Mouse (Mus musculus) midbrain, embryonic 16.5 days (tissue): ENCODE results near the gene Apba3. TPM values are rescaled to one million over a fixed set of nuclear protein-coding genes. Genes with fewer than 3 reads are reported as not detected.

Source experiments
- ATAC-seq: fragments of 200-750 bp; cut with Nextera tagmentation; 2 replicates; pipeline ENCODE4 v1.8.0; 2017; ENCODE audit warnings: moderate TSS enrichment
- H3K27ac ChIP-seq: fragments of 300-500 bp; sonication (generic); 2 replicates; pipeline ENCODE4 v1.5.1; 2014; ENCODE audit warnings: mild to moderate bottlenecking, low read length, mixed read lengths
- H3K27me3 ChIP-seq: fragments of 300-500 bp; sonication (generic); 2 replicates; pipeline ENCODE4 v1.6.1; 2014; ENCODE audit warnings: low read depth, low read length, mixed read lengths; ENCODE audit not compliant: control insufficient read depth, insufficient read depth
- H3K36me3 ChIP-seq: fragments of 300-500 bp; sonication (generic); 2 replicates; pipeline ENCODE4 v1.6.1; 2014; ENCODE audit warnings: mild to moderate bottlenecking, low read length, moderate library complexity, mixed read lengths; ENCODE audit not compliant: control insufficient read depth, insufficient read depth
- H3K4me1 ChIP-seq: fragments of 300-500 bp; sonication (generic); 2 replicates; pipeline ENCODE4 v1.6.1; 2014; ENCODE audit warnings: mild to moderate bottlenecking, low read length, mixed read lengths; ENCODE audit not compliant: control insufficient read depth, insufficient read depth
- H3K4me2 ChIP-seq: fragments of 300-500 bp; sonication (generic); 2 replicates; pipeline ENCODE4 v1.6.1; 2014; ENCODE audit warnings: mild to moderate bottlenecking, low read length, mixed read lengths
- H3K4me3 ChIP-seq: fragments of 300-500 bp; sonication (generic); 2 replicates; pipeline ENCODE4 v1.5.1; 2014; ENCODE audit warnings: low read depth, mild to moderate bottlenecking, low read length, moderate library complexity, mixed read lengths
- H3K9ac ChIP-seq: fragments of 300-500 bp; sonication (generic); 2 replicates; pipeline ENCODE4 v1.6.1; 2014; ENCODE audit warnings: low read depth, low read length, mixed read lengths
- H3K9me3 ChIP-seq: fragments of 300-500 bp; sonication (generic); replicated peaks from 2 replicates; pipeline ENCODE4 v1.6.1; 2014; ENCODE audit warnings: mild to moderate bottlenecking, low read length, mixed read lengths; ENCODE audit not compliant: control insufficient read depth, poor library complexity, severe bottlenecking
- WGBS: fragments of 180-500 bp; shearing (Covaris S2); extraction: QIAGEN DNeasy Blood & Tissue Kit; methylation state at CpG from one replicate; pipeline ENCODE4 v1.1.7; 2014; 5-methylcytosine and 5-hydroxymethylcytosine counted together
- polyA plus RNA-seq: library from polyadenylated mRNA; unstranded; fragments of >200 nt; fragmentation: Nextera tagmentation; extraction: Ambion mirVana; gene quantifications from 2 replicates; pipeline ENCODE4 v1.2.1, GENCODE M21; 2015

The Apba3 gene
- polyA plus RNA-seq, 1 experiment from 2014 or later: 33.8 TPM

- H3K9ac ChIP-seq: peak overlapping the region; percentile 76
- peaks cover 7% of the 10 kb centered on the region; the same call in 1 of the 2 replicates for H3K4me1 ChIP-seq
- no peaks in the 10 kb centered on the region for H3K36me3 ChIP-seq
- H3K9me3 ChIP-seq: no peaks in the 10 kb centered on the region
- H3K4me2 ChIP-seq: peak overlapping the region; percentile 86
- peak overlapping the region; percentile 52 for H3K4me3 ChIP-seq
- 2% methylated on average over 54 of the region's 54 CpGs for WGBS
- peak; percentile 66 for ATAC-seq
- H3K27me3 ChIP-seq: peaks cover 24% of the 10 kb centered on the region
- 0 out of 2 replicates have a peak overlapping the region, but pooled peaks have one; percentile 12 for H3K27ac ChIP-seq
Measured at GRCm38 (mm10) chr10:81285694-81286450, 19.1 kb downstream of the Apba3 start.

DNA sequence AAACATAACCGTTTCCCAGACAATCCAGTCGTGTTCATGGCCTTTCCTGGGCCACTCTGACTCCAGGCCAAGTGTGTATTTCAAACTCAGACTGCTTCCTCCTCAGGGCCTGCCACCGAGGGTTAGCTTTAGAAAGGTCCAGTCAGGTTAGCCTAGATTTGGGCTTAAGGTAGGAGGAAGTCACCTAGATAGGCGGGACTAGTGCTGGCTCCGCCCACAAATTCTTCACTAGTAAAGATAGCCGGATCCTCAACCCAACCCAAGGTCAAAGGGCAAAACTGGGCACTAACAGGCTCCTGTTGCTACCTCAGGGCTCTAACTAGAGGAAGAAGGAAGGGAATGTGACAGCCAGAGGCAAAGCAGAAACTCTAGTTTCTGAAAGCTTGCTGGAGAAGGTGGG, 19.8 kb downstream of the Apba3 start:
- H3K9ac ChIP-seq: no peak overlapping the region
- WGBS: 50% methylated on average over 6 of the region's 6 CpGs
- no peak overlapping the region for H3K4me2 ChIP-seq
- no peaks in the 10 kb centered on the region for H3K36me3 ChIP-seq
- H3K4me3 ChIP-seq: no peak overlapping the region
- no peak for ATAC-seq
- H3K9me3 ChIP-seq: no peaks in the 10 kb centered on the region
- peaks cover 28% of the 10 kb centered on the region for H3K27me3 ChIP-seq
- H3K27ac ChIP-seq: no peak overlapping the region
- H3K4me1 ChIP-seq: peaks cover 7% of the 10 kb centered on the region; the same call in 1 of the 2 replicates

- Histone ChIP-seq H3K4me1 (peaks cover 7% of the 10 kb centered on the region; the same call in 1 of the 2 replicates), H3K4me3 (no peak overlapping the region), H3K27me3 (peaks cover 28% of the 10 kb centered on the region), H3K9me3 (no peaks in the 10 kb centered on the region), H3K36me3 (no peaks in the 10 kb centered on the region), H3K4me2 (no peak overlapping the region), H3K9ac (no peak overlapping the region), H3K27ac (no peak overlapping the region)
- WGBS: 67% methylated on average over 8 of the region's 8 CpGs
- no peak for ATAC-seq
Measured at GRCm38 (mm10) chr10:81287513-81288157, 20.9 kb downstream of the Apba3 start.

DNA sequence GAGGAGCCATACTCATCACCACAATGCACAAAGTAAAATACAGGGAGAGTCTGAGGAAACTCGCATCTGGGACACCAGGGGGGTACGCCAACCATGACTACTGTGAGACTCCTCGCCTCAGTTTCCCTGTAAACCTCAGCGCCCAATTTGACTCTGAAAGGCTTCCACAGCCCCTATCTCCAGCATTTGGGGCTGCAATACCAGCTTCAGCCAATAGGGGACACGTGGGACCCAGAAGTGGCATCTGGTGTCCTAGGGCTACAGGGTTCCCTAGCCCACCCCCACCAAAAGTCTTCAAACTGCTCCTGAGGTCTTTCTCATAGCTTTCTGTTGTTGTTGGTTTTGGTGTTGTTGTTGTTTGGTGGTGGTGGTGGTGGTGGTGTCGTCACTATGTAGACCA, 21.8 kb downstream of the Apba3 start:
- Histone ChIP-seq H3K4me2 (no peak overlapping the region), H3K4me1 (peaks cover 7% of the 10 kb centered on the region; the same call in 1 of the 2 replicates), H3K27ac (no peak overlapping the region), H3K9ac (no peak overlapping the region), H3K9me3 (no peaks in the 10 kb centered on the region), H3K4me3 (no peak overlapping the region), H3K36me3 (no peaks in the 10 kb centered on the region), H3K27me3 (peaks cover 28% of the 10 kb centered on the region)
- no peak for ATAC-seq
- 36% methylated on average over 6 of the region's 6 CpGs for WGBS

DNA sequence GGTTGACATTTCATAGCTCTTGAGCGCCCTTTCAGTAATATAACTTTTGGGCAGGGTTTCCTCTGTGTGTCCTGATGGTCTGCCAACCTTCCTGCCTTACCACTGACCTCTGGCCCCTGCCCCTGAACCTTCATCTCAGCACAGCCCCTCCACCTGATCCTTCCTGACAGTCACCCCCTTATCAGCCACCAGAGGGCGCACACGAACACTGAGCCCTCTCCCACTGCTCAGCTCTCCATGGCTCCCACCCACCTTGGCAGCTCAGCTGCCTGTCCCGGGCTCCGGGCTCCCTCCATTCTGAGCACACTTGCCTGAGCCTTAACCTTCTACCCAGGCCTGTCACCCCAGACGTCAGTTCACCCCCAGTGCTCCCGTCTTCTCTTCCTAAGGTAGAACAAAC, 22.5 kb downstream of the Apba3 start:
- Histone ChIP-seq H3K9me3 (no peaks in the 10 kb centered on the region), H3K4me1 (peaks cover 11% of the 10 kb centered on the region), H3K4me2 (no peak overlapping the region), H3K36me3 (no peaks in the 10 kb centered on the region), H3K27me3 (peaks cover 27% of the 10 kb centered on the region), H3K9ac (no peak overlapping the region), H3K27ac (no peak overlapping the region), H3K4me3 (no peak overlapping the region)
- WGBS: under 1% methylated on average over 7 of the region's 7 CpGs
- no peak for ATAC-seq

GRCm38 (mm10) chr10:81289811-81290210, 23.1 kb downstream of the Apba3 start:
- 69% methylated on average over 14 of the region's 14 CpGs for WGBS
- ATAC-seq: no peak
- no peak overlapping the region for H3K4me3 ChIP-seq
- H3K27ac ChIP-seq: no peak overlapping the region
- H3K27me3 ChIP-seq: peaks cover 22% of the 10 kb centered on the region
- no peaks in the 10 kb centered on the region for H3K9me3 ChIP-seq
- H3K36me3 ChIP-seq: no peaks in the 10 kb centered on the region
- peaks cover 15% of the 10 kb centered on the region for H3K4me1 ChIP-seq
- H3K9ac ChIP-seq: no peak overlapping the region
- no peak overlapping the region for H3K4me2 ChIP-seq

- Histone ChIP-seq H3K36me3 (no peaks in the 10 kb centered on the region), H3K4me1 (peaks cover 19% of the 10 kb centered on the region), H3K9ac (no peak overlapping the region), H3K4me3 (peak overlapping the region; percentile 11; the same call in 1 of the 2 replicates), H3K9me3 (no peaks in the 10 kb centered on the region), H3K4me2 (peak overlapping the region; percentile 23), H3K27me3 (peaks cover 18% of the 10 kb centered on the region), H3K27ac (no peak overlapping the region)
- WGBS: 14% methylated on average over 24 of the region's 24 CpGs
- no peak for ATAC-seq
Measured at GRCm38 (mm10) chr10:81290698-81291460, 24.1 kb downstream of the Apba3 start.

DNA sequence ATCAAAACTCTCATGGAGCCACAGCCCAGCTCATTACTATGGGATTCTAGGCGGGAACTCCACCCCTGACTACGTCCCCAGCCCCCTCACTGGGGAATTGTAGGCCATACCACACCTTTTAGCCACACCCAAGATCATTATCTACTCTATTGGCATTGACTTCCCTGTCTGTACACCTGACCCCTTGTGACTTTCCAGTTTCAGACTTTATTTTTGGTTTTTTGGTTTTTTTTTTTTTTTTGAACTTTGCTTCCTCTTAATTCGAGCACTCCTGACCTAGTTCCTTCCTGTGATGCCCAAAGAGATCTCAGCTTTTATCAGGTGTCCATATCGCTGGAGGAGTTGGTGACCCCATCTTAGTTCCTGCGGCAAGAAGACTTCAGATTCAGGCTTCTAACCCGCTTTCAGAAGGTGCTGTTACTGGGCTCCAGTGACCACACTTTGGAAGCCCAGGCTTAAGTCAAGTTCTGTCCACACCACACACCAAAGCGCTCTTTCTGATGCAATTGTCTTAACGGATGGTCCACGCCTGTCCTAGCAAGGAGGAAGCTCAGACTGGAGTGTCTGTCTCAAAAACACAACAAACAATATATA, 24.8 kb downstream of the Apba3 start, which contains the start of gene Tjp3:
Gene Tjp3 (minus strand): TSS at position 71 of the 594 bp plus-strand sequence.
- peaks cover 18% of the 10 kb centered on the region for H3K27me3 ChIP-seq
- WGBS: 82% methylated on average over 9 of the region's 9 CpGs
- H3K4me2 ChIP-seq: peak within 1 kb of the TSS; percentile 23
- no peak within 1 kb of the TSS for H3K27ac ChIP-seq
- H3K9me3 ChIP-seq: no peaks in the 10 kb centered on the region
- ATAC-seq: no peak
- H3K4me3 ChIP-seq: peak within 1 kb of the TSS; percentile 89; the same call in 1 of the 2 replicates
- H3K4me1 ChIP-seq: peaks cover 19% of the 10 kb centered on the region
- no peak within 1 kb of the TSS for H3K9ac ChIP-seq
- H3K36me3 ChIP-seq: no peaks in the 10 kb centered on the region
